Mouse (Mus musculus) kidney, adult 2 months (tissue): ENCODE results near the gene Cyp2d9.

Experiments
- CTCF ChIP-seq: fragments of 200-500 bp; conservative IDR thresholded peaks from 2 replicates; pipeline ENCODE4 v1.5.1; 2011; ENCODE audit warnings: low read depth, mild to moderate bottlenecking, control low read depth, low read length, moderate library complexity, mixed read lengths; ENCODE audit not compliant: insufficient read depth, insufficient read length
- POLR2A ChIP-seq: fragments of 200-500 bp; IDR thresholded peaks from one replicate; pipeline ENCODE4 v1.6.1; 2011; ENCODE audit warnings: low read depth, low read length, control low read depth

- TF ChIP-seq CTCF, result no peak
- no peak for TF ChIP-seq POLR2A
Observed at GRCm38 (mm10) chr15:82435606-82436005, 2.4 kb downstream of the Cyp2d9 start.
